ENCODE assay signal across 8 mouse cellular contexts in the genomic region with DNA sequence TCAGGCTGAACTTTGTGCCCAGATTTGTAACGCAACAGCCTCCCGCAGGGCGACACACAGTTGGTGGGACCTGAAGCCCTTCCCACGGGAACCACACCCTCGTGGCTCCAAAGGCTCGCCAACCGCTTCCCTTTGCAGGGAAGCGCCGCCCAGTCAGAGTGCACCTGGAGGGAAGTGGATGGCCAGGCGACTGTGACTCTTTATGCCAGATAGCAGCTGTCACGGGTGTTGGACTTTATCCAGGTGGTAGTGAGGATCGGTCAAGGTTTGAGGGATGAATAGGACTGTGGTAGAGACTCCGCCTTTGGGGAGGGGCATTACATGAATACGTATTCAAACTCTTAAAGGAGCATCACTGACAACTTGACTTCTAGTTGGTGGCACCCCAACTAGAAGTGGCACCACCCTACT. TPM values are rescaled to one million over a fixed set of nuclear protein-coding genes. Genes with fewer than 3 reads are reported as not detected.
DNase-seq lines count a peak whose midpoint lies in the region; ATAC-seq and TF ChIP-seq lines count a peak whose summit lies in the region.

No protein-coding gene starts in this region.

- H3K27me3 ChIP-seq in forebrain, embryonic 16.5 days (replicated peaks; ENCODE audit: control insufficient read depth, insufficient read depth, low read length) = peaks cover 11% of the 10 kb centered on the region
- H3K27me3 ChIP-seq in intestine, embryonic 16.5 days (replicated peaks; ENCODE audit: control insufficient read depth, insufficient read depth, low read length) = no peaks in the 10 kb centered on the region
- H3K27me3 ChIP-seq in liver, embryonic 13.5 days = peaks cover 12% of the 10 kb centered on the region

- no peak for TF ChIP-seq POLR2A in brain, embryonic 14.5 days (IDR thresholded peaks at IDR 0.05; ENCODE audit: borderline replicate concordance, extremely low read depth, insufficient read depth, insufficient read length, poor library complexity, severe bottlenecking)

- peaks cover 22% of the 10 kb centered on the region for H3K4me1 ChIP-seq in forebrain, embryonic 16.5 days (replicated peaks; ENCODE audit: control insufficient read depth, insufficient read depth, low read length)
- peaks cover 33% of the 10 kb centered on the region for H3K4me1 ChIP-seq in intestine, embryonic 16.5 days (ENCODE audit: control insufficient read depth, insufficient read depth, low read length)
- H3K4me1 ChIP-seq in liver, embryonic 13.5 days (replicated peaks) = peaks cover 56% of the 10 kb centered on the region

- no peak for TF ChIP-seq CTCF in brain, embryonic 14.5 days (IDR thresholded peaks at IDR 0.05; ENCODE audit: borderline replicate concordance, extremely low read depth, insufficient read depth, insufficient read length)

- H3K9ac ChIP-seq in forebrain, embryonic 16.5 days (replicated peaks; ENCODE audit: low read depth, low read length) = peak overlapping the region; percentile 5; the same call in 1 of the 2 replicates
- H3K9ac ChIP-seq in intestine, embryonic 16.5 days (ENCODE audit: low read depth, low read length) = no peak overlapping the region
- H3K9ac ChIP-seq in liver, embryonic 13.5 days = peak overlapping the region; percentile 91

- peak; percentile 40 for DNase-seq in retina, postnatal 1 day
- no peak for DNase-seq in retina, embryonic 14.5 days (ENCODE audit: low spot score)
- DNase-seq in brain, embryonic 14.5 days (ENCODE audit: low read depth) = peak; percentile 38
- DNase-seq in liver, embryonic 13.5 days = no peak
- peak; percentile 47 for DNase-seq in naive thymus-derived CD4-positive, alpha-beta T cell, adult 2 months (ENCODE audit: low read depth)
- DNase-seq in ovary, adult 18-20 months (ENCODE audit: low spot score) = no peak

- H3K4me2 ChIP-seq in forebrain, embryonic 16.5 days (ENCODE audit: low read length) = peak overlapping the region; percentile 75
- H3K4me2 ChIP-seq in intestine, embryonic 16.5 days (ENCODE audit: low read depth, low read length) = peak overlapping the region; percentile 91
- peak overlapping the region; percentile 99 for H3K4me2 ChIP-seq in liver, embryonic 13.5 days

- no peak overlapping the region for H3K27ac ChIP-seq in forebrain, embryonic 16.5 days (ENCODE audit: low read length)
- peak overlapping the region; percentile 99 for H3K27ac ChIP-seq in intestine, embryonic 16.5 days (ENCODE audit: low read length)
- H3K27ac ChIP-seq in liver, embryonic 13.5 days = peak overlapping the region; percentile 96; the same call in 1 of the 2 replicates

- ATAC-seq in forebrain, embryonic 16.5 days = peak; percentile 16; the same call in 1 of the 2 replicates
- ATAC-seq in intestine, embryonic 16.5 days = peak; percentile 84
- peak; percentile 22 for ATAC-seq in liver, embryonic 13.5 days (ENCODE audit: low read depth)

- H3K36me3 ChIP-seq in forebrain, embryonic 16.5 days (ENCODE audit: control insufficient read depth, insufficient read depth) = peaks cover 10% of the 10 kb centered on the region
- H3K36me3 ChIP-seq in intestine, embryonic 16.5 days (ENCODE audit: control insufficient read depth, insufficient read depth, low read length) = 0 out of 2 replicates have a peak, but pooled peaks cover 5% of the 10 kb centered on the region
- H3K36me3 ChIP-seq in liver, embryonic 13.5 days = peaks cover 25% of the 10 kb centered on the region

- no peaks in the 10 kb centered on the region for H3K9me3 ChIP-seq in forebrain, embryonic 16.5 days (ENCODE audit: control insufficient read depth, low read length)
- H3K9me3 ChIP-seq in intestine, embryonic 16.5 days (ENCODE audit: control insufficient read depth, low read length) = no peaks in the 10 kb centered on the region
- no peaks in the 10 kb centered on the region for H3K9me3 ChIP-seq in liver, embryonic 13.5 days (replicated peaks)

- peak overlapping the region; percentile 74 for H3K4me3 ChIP-seq in forebrain, embryonic 16.5 days (replicated peaks; ENCODE audit: low read length)
- H3K4me3 ChIP-seq in intestine, embryonic 16.5 days (ENCODE audit: low read length) = peak overlapping the region; percentile 72
- peak overlapping the region; percentile 85 for H3K4me3 ChIP-seq in liver, embryonic 13.5 days (replicated peaks)

- WGBS in forebrain, embryonic 16.5 days = 4% methylated on average over 14 of the region's 14 CpGs
- 15% methylated on average over 14 of the region's 14 CpGs for WGBS in intestine, embryonic 16.5 days
- WGBS in liver, embryonic 13.5 days (ENCODE audit: insufficient replicate concordance) = 8% methylated on average over 14 of the region's 14 CpGs

RNA-seq across cellular contexts. Expression of gene Leng9, which starts 0.6 kb away (rescaled TPM):
- 4.6 and 5.0 TPM in 2 replicates for polyA plus RNA-seq in brain, embryonic 14.5 days (2012; rRNA removed)
- polyA plus RNA-seq in forebrain, embryonic 16.5 days (2015; fragmentation: Nextera tagmentation; extraction: Ambion mirVana) = 5.4 and 6.4 TPM in 2 replicates
- 6.8 and 7.1 TPM in 2 replicates for polyA plus RNA-seq in intestine, embryonic 16.5 days (2015; fragmentation: Nextera tagmentation; extraction: Ambion mirVana)
- 0.83 and 0.88 TPM in 2 replicates for polyA plus RNA-seq in liver, embryonic 13.5 days (2015; fragmentation: Nextera tagmentation; extraction: Ambion mirVana)

RNA-seq across cellular contexts. Expression of gene Cdc42ep5, which starts 13.8 kb away (rescaled TPM):
- polyA plus RNA-seq in brain, embryonic 14.5 days (2012; rRNA removed) = 8.8 and 9.7 TPM in 2 replicates
- polyA plus RNA-seq in forebrain, embryonic 16.5 days (2015; fragmentation: Nextera tagmentation; extraction: Ambion mirVana) = 3.4 and 3.8 TPM in 2 replicates
- polyA plus RNA-seq in intestine, embryonic 16.5 days (2015; fragmentation: Nextera tagmentation; extraction: Ambion mirVana) = 83.5 and 84.5 TPM in 2 replicates
- polyA plus RNA-seq in liver, embryonic 13.5 days (2015; fragmentation: Nextera tagmentation; extraction: Ambion mirVana) = 8.0 and 8.5 TPM in 2 replicates

RNA-seq across cellular contexts. Expression of gene Leng8, which starts 14.0 kb away (rescaled TPM):
- 501 and 507 TPM in 2 replicates for polyA plus RNA-seq in brain, embryonic 14.5 days (2012; rRNA removed)
- polyA plus RNA-seq in forebrain, embryonic 16.5 days (2015; fragmentation: Nextera tagmentation; extraction: Ambion mirVana) = 68.6 and 95.7 TPM in 2 replicates
- 35.5 and 40.3 TPM in 2 replicates for polyA plus RNA-seq in intestine, embryonic 16.5 days (2015; fragmentation: Nextera tagmentation; extraction: Ambion mirVana)
- polyA plus RNA-seq in liver, embryonic 13.5 days (2015; fragmentation: Nextera tagmentation; extraction: Ambion mirVana) = 16.3 and 22.9 TPM in 2 replicates

RNA-seq across cellular contexts. Expression of gene Ttyh1, which starts 31.6 kb away (rescaled TPM):
- 239 and 253 TPM in 2 replicates for polyA plus RNA-seq in brain, embryonic 14.5 days (2012; rRNA removed)
- 97.4 and 115 TPM in 2 replicates for polyA plus RNA-seq in forebrain, embryonic 16.5 days (2015; fragmentation: Nextera tagmentation; extraction: Ambion mirVana)
- 5.2 and 6.5 TPM in 2 replicates for polyA plus RNA-seq in intestine, embryonic 16.5 days (2015; fragmentation: Nextera tagmentation; extraction: Ambion mirVana)
- polyA plus RNA-seq in liver, embryonic 13.5 days (2015; fragmentation: Nextera tagmentation; extraction: Ambion mirVana) = 0.36 and 0.52 TPM in 2 replicates

Comparison
In these comparisons a context has a peak if more than half of its experiments do, and no peak if none do; other contexts are left out.
1. DNase-seq: peak in retina, postnatal 1 day (single experiment), brain, embryonic 14.5 days (single experiment) and naive thymus-derived CD4-positive, alpha-beta T cell, adult 2 months (single experiment); none in retina, embryonic 14.5 days (single experiment), liver, embryonic 13.5 days (single experiment) and ovary, adult 18-20 months (single experiment).
2. ATAC-seq: peak in every context shown above with its lines; median percentile 84 in intestine, embryonic 16.5 days; 22 in liver, embryonic 13.5 days; 16 in forebrain, embryonic 16.5 days.
3. Peak in every context shown above with its lines, with median percentiles within 50 percentile points of each other: H3K4me2 ChIP-seq and H3K4me3 ChIP-seq.